Mouse (Mus musculus) C2C12 (cell line): ENCODE results near the gene Olfr749.

ENCODE experiments used
- CEBPB ChIP-seq: IDR thresholded peaks from one replicate; pipeline ENCODE4 v1.6.1; 2011; ENCODE audit warnings: low read depth, mild to moderate bottlenecking, control low read depth, moderate library complexity
- CTCF ChIP-seq: IDR thresholded peaks from one replicate; pipeline ENCODE4 v1.5.1; 2011; ENCODE audit not compliant: control insufficient read depth, insufficient read depth, insufficient read length
- MAX ChIP-seq: IDR thresholded peaks from one replicate; pipeline ENCODE4 v1.6.1; 2011; ENCODE audit warnings: mild to moderate bottlenecking, control low read depth
- USF1 ChIP-seq: IDR thresholded peaks from one replicate; pipeline ENCODE4 v1.6.1; 2011; ENCODE audit warnings: low read depth, mild to moderate bottlenecking, control low read depth, moderate library complexity

DNA sequence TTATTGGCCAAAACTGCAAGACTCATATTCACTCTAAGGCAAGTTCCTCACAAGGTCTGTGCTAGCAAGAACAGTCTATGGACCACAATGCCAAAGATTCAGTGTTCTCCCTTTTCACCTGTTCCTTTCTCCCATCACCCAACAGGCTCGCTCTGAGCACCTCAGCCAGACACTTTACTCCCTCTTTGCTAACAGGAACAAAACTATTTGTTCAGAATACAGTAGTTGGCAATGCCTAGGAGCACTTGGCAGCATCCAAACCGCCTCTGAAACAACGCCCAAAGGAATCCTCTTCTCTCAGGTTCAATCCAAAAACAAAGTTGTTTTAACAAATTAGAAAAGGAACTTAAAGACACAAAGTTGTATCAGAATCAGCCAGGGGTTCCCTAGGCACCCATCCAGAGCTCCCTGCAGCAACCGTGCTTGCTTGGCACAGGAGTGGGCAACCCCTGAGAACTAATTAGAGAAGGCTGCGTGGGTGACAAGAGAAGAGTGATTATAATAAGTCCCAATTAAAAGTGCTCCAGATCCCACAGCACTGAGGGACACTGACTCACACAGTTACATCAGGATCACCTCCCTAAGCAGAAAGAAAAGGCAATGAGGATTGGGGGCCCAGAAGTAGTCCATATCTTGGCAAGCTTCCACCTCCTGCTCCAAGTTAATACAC, 13.7 kb upstream of the Olfr749 start:
- no peak for TF ChIP-seq CTCF
- TF ChIP-seq USF1: no peak
- no peak for TF ChIP-seq MAX
- TF ChIP-seq CEBPB: no peak
